Mouse (Mus musculus) ovary, postnatal 14 days (tissue): ENCODE data around the gene Osbpl8.

ENCODE experiments used
- DNase-seq: peaks from one replicate; pipeline ENCODE4 v3.0.0; 2022; ENCODE audit warnings: low spot score

Osbpl8 gene

GRCm38 (mm10) chr10:111313282-111313681, 148.7 kb downstream of the Osbpl8 start:
- DNase-seq = no peak

- DNase-seq = no peak
Measured at GRCm38 (mm10) chr10:111314636-111315395, 150.3 kb downstream of the Osbpl8 start.

- no peak for DNase-seq
Measured at GRCm38 (mm10) chr10:111315940-111316339, 151.4 kb downstream of the Osbpl8 start.

GRCm38 (mm10) chr10:111318021-111318420, 153.5 kb downstream of the Osbpl8 start:
- no peak for DNase-seq

- DNase-seq = no peak
Measured at GRCm38 (mm10) chr10:111318805-111319500, 154.4 kb downstream of the Osbpl8 start.

GRCm38 (mm10) chr10:111320579-111320978, 156.0 kb downstream of the Osbpl8 start:
- no peak for DNase-seq

GRCm38 (mm10) chr10:111327957-111328356, 163.4 kb downstream of the Osbpl8 start:
- DNase-seq = no peak

GRCm38 (mm10) chr10:111329326-111329725, 164.8 kb downstream of the Osbpl8 start:
- no peak for DNase-seq

- no peak for DNase-seq
Measured at GRCm38 (mm10) chr10:111334902-111335301, 170.3 kb downstream of the Osbpl8 start.

GRCm38 (mm10) chr10:111335517-111336352, 171.2 kb downstream of the Osbpl8 start:
- DNase-seq = no peak

- DNase-seq = no peak
Measured at GRCm38 (mm10) chr10:111336353-111336713, 171.8 kb downstream of the Osbpl8 start.

GRCm38 (mm10) chr10:111339296-111339695, 174.7 kb downstream of the Osbpl8 start:
- DNase-seq = no peak

- no peak for DNase-seq
Measured at GRCm38 (mm10) chr10:111341761-111342160, 177.2 kb downstream of the Osbpl8 start.

- no peak for DNase-seq
Measured at GRCm38 (mm10) chr10:111343555-111343954, 179.0 kb downstream of the Osbpl8 start.
